Mouse (Mus musculus): Measurements from ENCODE around the gene Gm21985.

The Gm21985 gene

GRCm38 (mm10) chr2:112266242-112266592, at the start of gene Gm21985:
Gm21985 (plus strand) TSS chr2:112266314.
- in situ Hi-C loops (cut with MboI; ENCODE audit: low pct_unique_long_range_greater_than_20kb in 1 of 2, low sequenced_read_pairs in 2 of 2, unreplicated experiment in 1 of 2): loop anchor here (25.0 kb wide), 1 partner anchor 221 kb away; the partner anchor contains the start of genes Aven (in 2 of the 2) and Chrm5 (in 2 of the 2)

- in situ Hi-C loops (cut with MboI; ENCODE audit: low pct_unique_long_range_greater_than_20kb in 1 of 2, low sequenced_read_pairs in 2 of 2, unreplicated experiment in 1 of 2): no loop called here
These were observed 48.5 kb upstream of the Gm21985 start for GRCm38 (mm10) chr2:112217614-112218013.

- in situ Hi-C loops (cut with MboI; ENCODE audit: low pct_unique_long_range_greater_than_20kb in 1 of 2, low sequenced_read_pairs in 2 of 2, unreplicated experiment in 1 of 2): no loop called here
These were observed 45.2 kb upstream of the Gm21985 start for GRCm38 (mm10) chr2:112220880-112221279.

- in situ Hi-C loops (cut with MboI; ENCODE audit: low pct_unique_long_range_greater_than_20kb in 1 of 2, low sequenced_read_pairs in 2 of 2, unreplicated experiment in 1 of 2): no loop called here
These were observed 43.5 kb upstream of the Gm21985 start for GRCm38 (mm10) chr2:112222607-112223006.

DNA sequence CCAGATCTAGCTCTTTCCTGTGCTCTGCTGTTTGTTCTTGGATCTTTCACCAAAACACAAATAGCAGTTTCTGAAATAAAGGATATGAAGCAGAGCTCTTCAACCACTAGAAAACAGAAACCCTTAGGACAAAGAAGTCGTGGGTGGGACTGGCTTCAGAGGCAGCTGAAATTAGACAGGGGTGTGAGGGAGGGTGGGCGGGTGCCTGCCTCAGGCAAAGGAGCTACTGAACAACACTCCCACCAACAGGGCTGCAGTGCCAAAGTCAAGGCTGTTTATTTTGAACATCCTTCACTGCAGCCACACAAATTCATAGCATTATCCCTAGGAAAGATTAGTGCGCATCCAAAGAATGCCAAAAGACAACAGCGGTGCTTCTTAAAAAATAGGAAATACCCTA, 41.8 kb upstream of the Gm21985 start:
- in situ Hi-C loops (cut with MboI; ENCODE audit: low pct_unique_long_range_greater_than_20kb in 1 of 2, low sequenced_read_pairs in 2 of 2, unreplicated experiment in 1 of 2): no loop called here

- in situ Hi-C loops (cut with MboI; ENCODE audit: low pct_unique_long_range_greater_than_20kb in 1 of 2, low sequenced_read_pairs in 2 of 2, unreplicated experiment in 1 of 2): no loop called here
These were observed 33.5 kb upstream of the Gm21985 start for GRCm38 (mm10) chr2:112232623-112233022.

GRCm38 (mm10) chr2:112236620-112237019, 29.5 kb upstream of the Gm21985 start:
- in situ Hi-C loops (cut with MboI; ENCODE audit: low pct_unique_long_range_greater_than_20kb in 1 of 2, low sequenced_read_pairs in 2 of 2, unreplicated experiment in 1 of 2): no loop called here

GRCm38 (mm10) chr2:112238006-112238405, 28.1 kb upstream of the Gm21985 start:
- in situ Hi-C loops (cut with MboI; ENCODE audit: low pct_unique_long_range_greater_than_20kb in 1 of 2, low sequenced_read_pairs in 2 of 2, unreplicated experiment in 1 of 2): no loop called here

GRCm38 (mm10) chr2:112239212-112239934, 26.7 kb upstream of the Gm21985 start, which contains the start of gene Lpcat4:
Lpcat4 (plus strand) TSS chr2:112239468.
- in situ Hi-C loops (cut with MboI; ENCODE audit: low pct_unique_long_range_greater_than_20kb in 1 of 2, low sequenced_read_pairs in 2 of 2, unreplicated experiment in 1 of 2): no loop called here

DNA sequence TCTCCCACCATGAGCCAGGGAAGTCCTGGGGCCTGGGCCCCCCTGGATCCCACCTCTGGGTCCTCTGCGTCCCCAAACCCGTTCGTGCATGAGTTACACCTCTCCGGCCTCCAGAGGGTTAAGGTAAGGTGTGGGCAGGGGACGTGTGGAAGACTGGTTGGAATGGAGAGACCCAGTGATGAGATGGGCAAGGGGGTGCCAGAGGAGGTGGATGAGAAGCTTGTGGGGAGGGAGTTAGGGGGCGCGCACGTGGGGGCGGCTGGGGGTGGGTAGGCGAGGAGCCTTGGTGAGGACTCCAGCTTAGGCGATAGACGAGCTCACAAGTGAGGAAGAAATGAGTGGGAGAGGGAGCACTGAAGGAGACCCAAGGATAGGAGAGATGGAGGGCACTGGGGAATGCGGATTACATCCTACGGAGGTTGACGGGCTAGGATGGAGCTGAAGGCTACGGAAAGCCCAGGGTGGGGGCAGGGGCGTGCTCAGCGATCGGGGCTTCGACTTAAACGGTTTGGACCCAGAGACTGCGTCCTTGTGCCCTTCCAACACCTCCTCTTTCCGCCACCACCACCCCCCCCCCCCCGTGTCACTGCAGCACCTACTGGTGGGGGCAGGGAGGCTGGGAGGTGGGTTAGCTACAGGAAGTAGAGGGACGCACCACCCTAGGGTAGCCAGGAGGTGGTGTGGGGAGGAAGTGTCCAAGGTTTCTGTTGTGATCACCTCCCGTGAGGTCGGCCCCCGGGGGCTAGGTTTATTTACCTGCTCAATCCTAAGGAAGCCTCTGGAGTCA, 26.0 kb upstream of the Gm21985 start:
- in situ Hi-C loops (cut with MboI; ENCODE audit: low pct_unique_long_range_greater_than_20kb in 1 of 2, low sequenced_read_pairs in 2 of 2, unreplicated experiment in 1 of 2): no loop called here

DNA sequence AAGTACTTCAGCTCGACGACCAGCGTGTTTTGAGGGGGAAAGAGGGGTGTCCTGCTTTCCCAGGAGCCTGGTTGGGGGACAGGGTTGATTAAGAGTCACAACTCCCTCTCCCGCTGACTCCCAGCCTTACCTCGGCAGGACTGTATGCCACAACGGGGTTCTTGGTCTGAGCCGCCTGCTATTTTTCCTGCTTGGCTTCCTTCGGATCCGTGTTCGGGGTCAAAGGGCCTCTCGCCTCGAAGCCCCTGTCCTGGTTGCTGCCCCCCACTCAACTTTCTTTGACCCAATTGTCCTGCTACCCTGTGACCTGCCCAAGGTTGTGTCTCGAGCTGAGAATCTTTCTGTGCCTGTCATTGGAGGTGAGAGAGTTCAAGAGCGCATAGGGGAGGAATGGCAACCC, 24.3 kb upstream of the Gm21985 start:
- in situ Hi-C loops (cut with MboI; ENCODE audit: low pct_unique_long_range_greater_than_20kb in 1 of 2, low sequenced_read_pairs in 2 of 2, unreplicated experiment in 1 of 2): no loop called here

DNA sequence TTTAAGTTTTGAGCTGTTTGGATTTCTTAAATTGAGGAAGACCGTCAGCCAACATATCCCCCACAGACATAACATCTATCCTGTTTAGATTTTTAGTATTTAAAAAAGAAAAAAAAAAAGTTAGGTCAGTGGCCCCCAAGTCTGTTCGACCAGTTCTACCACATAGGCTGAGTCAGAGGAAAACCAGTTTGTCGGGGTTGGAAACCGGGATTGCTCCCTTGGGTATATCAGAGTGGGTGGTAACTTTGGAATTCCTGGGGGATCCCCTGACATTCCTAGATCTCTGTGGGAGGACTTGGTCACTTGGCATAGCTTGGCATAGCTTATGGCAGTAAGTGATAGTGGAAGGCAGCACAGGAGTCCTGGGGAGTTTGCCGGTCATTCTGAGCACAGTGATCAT, 20.8 kb upstream of the Gm21985 start:
- in situ Hi-C loops (cut with MboI; ENCODE audit: low pct_unique_long_range_greater_than_20kb in 1 of 2, low sequenced_read_pairs in 2 of 2, unreplicated experiment in 1 of 2): no loop called here

GRCm38 (mm10) chr2:112246193-112246592, 19.9 kb upstream of the Gm21985 start:
- in situ Hi-C loops (cut with MboI; ENCODE audit: low pct_unique_long_range_greater_than_20kb in 1 of 2, low sequenced_read_pairs in 2 of 2, unreplicated experiment in 1 of 2): no loop called here

GRCm38 (mm10) chr2:112247323-112247722, 18.8 kb upstream of the Gm21985 start:
- in situ Hi-C loops (cut with MboI; ENCODE audit: low pct_unique_long_range_greater_than_20kb in 1 of 2, low sequenced_read_pairs in 2 of 2, unreplicated experiment in 1 of 2): no loop called here

DNA sequence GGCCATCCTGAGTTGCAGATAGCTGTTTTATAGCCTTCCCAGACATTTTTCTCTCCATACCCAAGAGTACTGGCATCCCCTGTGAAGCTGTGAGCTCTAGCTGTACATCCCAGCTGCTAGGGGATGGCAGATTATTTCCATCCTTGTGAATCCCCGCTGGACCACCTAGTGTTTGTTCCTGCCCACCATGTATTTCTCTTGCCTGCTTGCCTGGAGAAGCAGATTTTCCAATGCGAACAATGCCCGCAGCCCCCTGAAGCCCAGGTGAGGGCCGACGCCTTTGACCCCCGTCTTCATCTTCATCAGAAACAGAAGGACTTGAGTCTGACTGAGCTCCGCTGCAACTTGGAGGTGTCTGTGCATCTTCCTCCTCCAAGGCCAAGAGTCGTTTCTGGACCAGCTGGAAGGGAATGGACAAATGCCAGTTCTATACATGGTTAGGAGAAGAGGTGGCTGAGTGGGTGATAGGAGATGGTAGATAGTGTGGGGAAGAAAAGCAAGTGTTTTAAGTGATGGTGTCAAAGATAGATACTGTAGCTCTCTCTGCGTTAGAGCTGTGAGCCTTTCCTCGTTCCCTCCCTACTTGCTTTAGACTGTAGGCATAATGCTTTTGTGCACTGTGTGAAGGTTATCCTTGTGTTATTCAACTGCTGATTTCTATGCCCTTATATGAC, 16.2 kb upstream of the Gm21985 start:
- in situ Hi-C loops (cut with MboI; ENCODE audit: low pct_unique_long_range_greater_than_20kb in 1 of 2, low sequenced_read_pairs in 2 of 2, unreplicated experiment in 1 of 2): loop anchor here (25.0 kb wide), 1 partner anchor 237 kb away; the partner anchor contains the start of genes Aven (in 2 of the 2) and Chrm5 (in 2 of the 2)

DNA sequence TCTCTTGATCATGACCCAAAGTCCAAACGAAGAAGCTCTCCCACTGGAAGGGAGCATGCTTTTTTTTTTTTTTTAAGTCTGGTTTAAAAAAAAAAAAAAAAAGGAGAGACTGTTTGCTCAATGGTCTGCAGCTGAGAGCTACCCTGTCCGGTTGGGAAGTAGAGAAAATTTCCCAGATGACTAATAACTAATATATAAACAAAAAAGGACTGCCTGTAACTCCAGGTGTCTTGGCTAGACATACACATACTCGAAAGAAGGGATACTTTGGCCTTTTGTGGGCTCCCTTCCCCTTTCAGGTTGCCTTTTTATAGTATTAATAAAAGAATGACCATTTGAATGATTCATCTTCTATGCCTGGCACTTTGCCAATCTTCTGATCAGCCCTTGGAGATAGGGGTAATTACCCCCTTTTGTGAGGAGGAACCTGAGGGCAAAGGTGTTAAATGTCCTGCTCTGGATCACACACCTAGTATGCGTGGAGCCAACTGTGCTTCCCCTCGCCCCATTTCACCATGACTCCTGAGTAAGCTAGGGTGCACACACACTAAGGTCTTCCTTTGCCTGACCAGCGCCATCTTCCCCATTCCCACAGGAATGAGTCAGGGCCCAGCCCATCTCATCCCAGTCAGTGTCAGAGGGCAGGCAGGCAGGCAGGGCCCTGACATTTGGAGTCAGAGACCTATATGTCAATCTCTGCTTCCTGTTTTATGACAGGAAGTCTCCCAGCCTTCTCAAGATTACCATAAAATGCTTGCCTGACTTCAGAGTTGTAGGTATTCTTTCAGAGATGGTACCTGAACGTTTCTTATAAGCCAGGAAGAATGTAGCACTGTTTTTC, 11.2 kb upstream of the Gm21985 start:
- in situ Hi-C loops (cut with MboI; ENCODE audit: low pct_unique_long_range_greater_than_20kb in 1 of 2, low sequenced_read_pairs in 2 of 2, unreplicated experiment in 1 of 2): loop anchor here (25.0 kb wide), 1 partner anchor 232 kb away; the partner anchor contains the start of genes Aven (in 2 of the 2) and Chrm5 (in 2 of the 2)

DNA sequence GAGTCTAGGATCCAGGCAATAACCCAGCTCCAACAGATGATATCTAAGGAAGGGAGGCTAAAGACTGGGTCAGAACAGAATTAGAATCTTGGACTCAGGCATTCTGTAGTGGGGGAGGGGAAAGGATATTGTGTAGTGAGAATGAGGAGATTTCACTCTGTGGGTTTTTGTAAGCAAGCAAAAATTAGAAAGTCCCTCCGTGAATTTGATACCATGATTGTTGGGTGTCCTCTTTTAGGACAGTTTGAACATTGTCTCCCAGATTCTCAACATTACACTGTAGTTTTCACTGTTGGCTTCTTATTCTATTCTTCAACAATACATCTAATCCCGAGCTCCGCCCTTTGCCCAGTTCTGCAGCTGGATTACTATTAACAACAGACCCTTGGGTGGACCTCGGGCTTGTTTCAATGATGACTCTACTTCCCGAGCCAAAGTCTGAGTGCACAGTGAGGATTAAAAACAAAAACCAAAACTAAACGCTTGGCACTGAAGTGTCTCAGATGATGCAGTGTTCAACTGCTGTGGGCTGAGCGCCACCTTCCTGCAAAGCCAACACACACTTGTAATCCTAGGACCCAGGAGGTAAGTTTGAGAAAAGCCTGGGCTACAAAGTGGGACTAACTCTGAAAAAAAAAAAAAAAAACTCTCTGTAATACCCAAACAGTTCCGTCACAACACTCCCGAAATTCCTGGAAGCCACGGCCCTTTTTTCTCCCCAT, 6.7 kb upstream of the Gm21985 start, which contains the start of gene Nutm1:
Gene Nutm1, minus strand, starts transcription at position 51 of the 722 bp plus-strand sequence.
- in situ Hi-C loops (cut with MboI; ENCODE audit: low pct_unique_long_range_greater_than_20kb in 1 of 2, low sequenced_read_pairs in 2 of 2, unreplicated experiment in 1 of 2): loop anchor here (25.0 kb wide), 1 partner anchor 228 kb away; the partner anchor contains the start of genes Aven (in 2 of the 2) and Chrm5 (in 2 of the 2)

Measured in mouse embryonic stem cell (cell line).